Mouse (Mus musculus) fibroblast of lung, adult 2 months (primary cell): Measurements from ENCODE around the gene Zfp981.
"Not testable (repeated sequence)": the region's sequence is repeated elsewhere in the genome, so short reads cannot be mapped to it uniquely, and the experiment has no call there.

ENCODE experiments used
- DNase-seq: peaks from one replicate; pipeline ENCODE4 v3.0.0-alpha.2; 2011; ENCODE audit warnings: low read depth

Zfp981 gene

GRCm38 (mm10) chr4:146501727-146502126 lies at the start of gene Zfp981:
Zfp981 (plus strand) TSS chr4:146502027.
- DNase-seq = not testable (repeated sequence)

GRCm38 (mm10) chr4:146452576-146452975 lies 49.3 kb upstream of the Zfp981 start:
- not testable (repeated sequence) for DNase-seq

- DNase-seq = not testable (repeated sequence)
These were observed 47.7 kb upstream of the Zfp981 start for GRCm38 (mm10) chr4:146454170-146454569.

GRCm38 (mm10) chr4:146454896-146455295 lies 46.9 kb upstream of the Zfp981 start:
- DNase-seq = no peak

GRCm38 (mm10) chr4:146455321-146455721 lies 46.5 kb upstream of the Zfp981 start:
- no peak for DNase-seq

GRCm38 (mm10) chr4:146456061-146456726 lies 45.6 kb upstream of the Zfp981 start:
- DNase-seq = no peak

GRCm38 (mm10) chr4:146457126-146457525 lies 44.7 kb upstream of the Zfp981 start:
- DNase-seq = no peak

- DNase-seq = no peak
These were observed 44.1 kb upstream of the Zfp981 start for GRCm38 (mm10) chr4:146457720-146458119.

GRCm38 (mm10) chr4:146459822-146460221 lies 42.0 kb upstream of the Zfp981 start:
- not testable (repeated sequence) for DNase-seq

GRCm38 (mm10) chr4:146460685-146461084 lies 41.1 kb upstream of the Zfp981 start:
- not testable (repeated sequence) for DNase-seq

- DNase-seq = not testable (repeated sequence)
These were observed 38.0 kb upstream of the Zfp981 start for GRCm38 (mm10) chr4:146463649-146464351.

GRCm38 (mm10) chr4:146469984-146470383 lies 31.8 kb upstream of the Zfp981 start:
- DNase-seq = not testable (repeated sequence)

- not testable (repeated sequence) for DNase-seq
These were observed 27.6 kb upstream of the Zfp981 start for GRCm38 (mm10) chr4:146474181-146474580.

GRCm38 (mm10) chr4:146474716-146475676 lies 26.8 kb upstream of the Zfp981 start:
- not testable (repeated sequence) for DNase-seq

GRCm38 (mm10) chr4:146476260-146476659 lies 25.6 kb upstream of the Zfp981 start:
- not testable (repeated sequence) for DNase-seq

GRCm38 (mm10) chr4:146476959-146477358 lies 24.9 kb upstream of the Zfp981 start:
- DNase-seq = not testable (repeated sequence)

GRCm38 (mm10) chr4:146480376-146481096 lies 21.3 kb upstream of the Zfp981 start:
- DNase-seq = not testable (repeated sequence)

- not testable (repeated sequence) for DNase-seq
These were observed 19.3 kb upstream of the Zfp981 start for GRCm38 (mm10) chr4:146482546-146482945.

GRCm38 (mm10) chr4:146483571-146484280 lies 18.1 kb upstream of the Zfp981 start:
- not testable (repeated sequence) for DNase-seq

GRCm38 (mm10) chr4:146484676-146485075 lies 17.2 kb upstream of the Zfp981 start:
- not testable (repeated sequence) for DNase-seq
